Mouse (Mus musculus) adrenal gland, adult 2 months (tissue): ENCODE measurements around the gene Il27. TPM values are rescaled to one million over a fixed set of nuclear protein-coding genes. Genes with fewer than 3 reads are reported as not detected.
A peak's percentile ranks its signal among the peaks of the same experiment; 100 is the strongest.

Experiments
- DNase-seq: peaks from one replicate; pipeline ENCODE4 v3.0.0; 2021
- long read RNA-seq: library from polyadenylated mRNA; stranded (forward); transcript quantifications from one replicate; pipeline ENCODE4 v2.0.0, GENCODE M21; 2021
- polyA plus RNA-seq: library from polyadenylated mRNA; depleted of rRNA; stranded (reverse); fragments of >200 nt; gene quantifications from 2 replicates; pipeline ENCODE4 v1.2.3, GENCODE M21; 2012; rRNA removed
- total RNA-seq, 2 experiments: library from RNA; stranded (reverse); gene quantifications; 2 replicates each; pipeline ENCODE4 v1.2.3; 2021

Gene Il27
- total RNA-seq: not detected
- polyA plus RNA-seq: 0.13 and 0.19 TPM in 2 replicates
- long read RNA-seq: 0 reads

DNA sequence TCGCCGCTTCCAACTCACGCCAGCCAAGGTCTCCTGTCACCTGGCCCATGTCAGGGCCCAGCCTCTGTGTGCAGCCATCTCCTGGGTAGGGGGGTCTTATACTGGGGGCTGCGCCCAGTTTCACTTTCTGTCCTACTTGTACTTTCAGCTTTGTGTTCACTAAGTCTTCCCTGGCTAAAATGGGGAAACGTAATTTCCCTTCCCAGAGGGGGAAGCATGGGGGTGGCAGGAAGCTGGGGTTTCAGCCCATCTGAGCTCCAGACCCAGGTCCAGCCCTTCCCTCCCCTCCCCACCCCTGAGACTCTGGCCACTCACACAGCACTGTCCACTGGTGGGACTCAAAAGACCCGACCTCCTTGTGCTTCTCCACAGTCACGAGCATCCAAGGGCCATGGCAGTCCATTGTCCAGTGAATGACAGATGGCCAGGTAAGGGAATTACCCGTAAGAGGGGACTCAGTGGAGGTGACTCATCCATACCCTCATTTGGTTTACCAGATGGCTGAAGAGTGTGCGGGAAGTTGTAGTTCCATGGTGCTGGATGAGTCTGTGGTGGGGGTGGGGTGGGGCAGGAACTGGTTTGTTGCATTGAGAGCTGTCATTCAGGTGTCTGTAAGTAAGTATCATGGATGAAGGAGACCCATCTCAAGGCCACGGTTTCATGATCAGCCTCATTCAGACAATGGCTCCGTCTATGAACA is at the start of gene Il27:
Gene Il27 (minus strand): TSS at position 80 of the 700 bp plus-strand sequence.
- DNase-seq: no peak

DNA sequence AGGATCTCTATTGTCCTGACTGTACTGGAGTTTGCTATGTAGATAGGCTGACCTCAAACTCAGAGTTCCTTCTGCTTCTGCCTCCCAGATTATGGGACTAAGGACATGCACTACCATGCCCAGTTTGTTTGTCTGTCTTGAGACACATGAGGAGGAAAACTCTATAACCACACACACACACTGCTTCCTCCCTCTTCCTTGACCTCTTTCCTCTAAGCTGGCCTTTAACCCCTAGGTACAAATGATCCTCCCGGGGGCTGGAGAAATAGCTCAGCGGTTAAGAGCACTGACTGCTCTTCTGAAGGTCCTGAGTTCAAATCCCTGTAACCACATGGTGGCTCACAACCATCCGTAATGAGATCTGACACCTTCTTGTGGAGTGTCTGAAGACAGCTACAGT is 49.6 kb upstream of the Il27 start:
- no peak for DNase-seq

DNA sequence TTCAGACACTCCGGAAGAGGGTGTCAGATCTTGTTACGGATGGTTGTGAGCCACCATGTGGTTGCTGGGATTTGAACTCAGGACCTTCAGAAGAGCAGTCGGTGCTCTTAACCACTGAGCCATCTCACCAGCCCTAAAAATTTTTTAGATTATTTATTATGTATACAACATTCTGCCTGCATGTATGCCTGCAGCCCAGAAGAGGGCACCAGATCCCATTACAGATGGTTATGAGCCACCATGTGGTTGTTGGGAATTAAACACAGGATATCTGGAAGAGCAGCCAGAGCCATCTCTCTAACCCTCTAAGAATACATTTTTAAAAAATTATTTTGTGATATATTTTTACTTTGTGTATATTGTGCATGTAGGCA is 48.5 kb upstream of the Il27 start:
- DNase-seq: peak; percentile 44

DNA sequence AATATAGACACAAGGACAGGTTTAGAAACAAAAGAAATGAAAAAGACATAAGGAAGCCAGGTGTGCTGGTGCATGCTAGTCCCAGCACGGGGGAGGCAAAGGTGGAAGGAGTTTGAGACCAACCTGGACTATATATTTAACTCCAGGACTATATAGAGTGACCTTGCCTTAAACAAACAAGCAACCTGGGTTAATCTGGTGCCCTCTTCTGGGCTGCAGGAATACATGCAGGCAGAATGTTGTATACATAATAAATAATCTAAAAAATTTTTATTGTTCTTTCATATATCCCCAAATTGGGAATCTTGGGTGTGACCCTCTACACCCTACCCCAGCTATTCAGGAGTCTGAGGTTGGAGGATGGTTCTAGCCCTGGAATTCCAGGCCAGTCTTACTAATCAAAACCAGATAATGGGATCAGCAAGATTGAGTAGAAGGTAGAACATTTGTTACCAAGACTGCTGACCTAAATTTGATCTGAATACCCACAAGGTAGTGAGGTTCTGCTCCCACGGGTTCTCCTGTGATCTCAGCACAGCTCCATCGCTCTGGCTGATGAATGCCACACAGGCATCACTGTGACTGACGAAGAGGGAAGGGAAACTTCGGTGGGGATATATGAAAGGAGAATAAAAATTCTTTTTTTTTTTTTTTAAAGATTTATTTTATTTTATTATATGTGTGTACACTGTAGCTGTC is 48.0 kb upstream of the Il27 start:
- no peak for DNase-seq

DNA sequence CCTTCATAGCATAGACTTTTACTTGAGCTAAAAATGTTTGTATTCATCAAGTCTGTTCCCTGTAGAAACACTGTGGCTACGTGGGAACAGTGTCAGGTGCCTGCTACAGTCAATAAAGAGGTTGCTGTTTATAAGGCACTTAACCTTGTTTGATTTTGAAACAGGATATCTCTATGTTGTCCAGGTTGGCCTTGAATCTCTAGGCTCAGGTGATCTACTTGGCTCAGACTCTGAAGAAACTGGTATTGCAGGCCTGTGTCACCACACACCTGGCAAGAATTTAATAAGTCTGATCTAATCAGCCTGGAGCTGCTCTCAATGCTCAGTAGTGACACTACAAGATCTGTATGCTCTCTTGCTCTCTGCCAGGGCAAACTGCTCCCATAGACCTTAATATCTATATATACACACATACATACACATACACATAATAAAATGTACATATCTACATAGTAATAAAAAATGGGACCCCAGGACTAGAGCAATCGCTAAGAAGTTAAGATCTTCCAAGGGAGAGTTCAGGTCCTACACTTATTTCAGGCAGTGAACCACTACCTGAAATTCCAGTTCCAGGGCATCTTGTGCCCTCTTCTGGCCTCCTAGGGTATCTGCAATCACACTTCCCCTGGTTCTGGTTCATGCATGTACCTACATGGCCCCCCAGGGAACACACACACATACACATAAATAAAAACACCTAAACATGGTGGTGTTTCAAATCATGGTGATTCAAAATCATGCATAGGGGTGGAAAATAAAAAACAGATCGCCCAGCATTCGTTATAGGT is 42.2 kb upstream of the Il27 start:
- peak; percentile 52 for DNase-seq

DNA sequence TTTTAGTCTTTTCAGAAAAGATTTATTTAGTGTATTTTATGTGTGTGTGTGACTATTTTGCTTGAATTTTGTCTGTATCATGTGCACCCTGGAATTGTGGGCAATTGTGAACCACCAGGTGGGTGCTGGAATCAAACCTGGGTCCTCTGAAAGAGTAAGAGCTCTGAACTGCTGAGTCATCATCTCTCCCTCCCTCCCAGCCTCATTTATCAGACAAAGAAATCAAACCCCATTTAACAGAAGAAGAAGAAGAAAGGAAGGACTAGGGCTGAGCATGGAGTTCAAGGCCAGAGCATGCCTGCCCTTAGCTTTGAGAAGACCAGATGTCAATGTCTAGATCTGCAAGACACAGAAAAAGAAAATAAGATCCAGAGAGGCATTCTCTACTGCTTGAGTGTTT is 40.6 kb upstream of the Il27 start:
- DNase-seq: no peak

DNA sequence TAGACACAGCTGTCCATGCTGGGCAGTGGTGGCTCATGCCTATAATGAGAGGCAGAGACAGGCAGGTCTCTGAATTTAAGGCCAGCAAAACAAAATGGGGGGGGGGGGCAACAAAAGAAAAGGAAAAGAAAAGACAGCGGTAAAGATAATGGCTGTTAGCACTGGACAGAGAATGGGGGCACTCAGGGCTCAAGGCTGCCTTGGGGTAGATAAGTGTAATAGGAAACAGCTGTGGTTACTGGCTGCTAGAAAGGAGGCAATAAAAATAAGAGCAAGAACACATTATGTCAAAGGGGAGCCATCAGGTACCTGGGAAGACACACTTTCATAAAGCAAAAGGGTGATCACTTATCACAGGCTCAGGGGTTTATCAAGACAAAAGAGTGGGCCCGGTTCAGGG is 37.7 kb upstream of the Il27 start:
- DNase-seq: no peak

DNA sequence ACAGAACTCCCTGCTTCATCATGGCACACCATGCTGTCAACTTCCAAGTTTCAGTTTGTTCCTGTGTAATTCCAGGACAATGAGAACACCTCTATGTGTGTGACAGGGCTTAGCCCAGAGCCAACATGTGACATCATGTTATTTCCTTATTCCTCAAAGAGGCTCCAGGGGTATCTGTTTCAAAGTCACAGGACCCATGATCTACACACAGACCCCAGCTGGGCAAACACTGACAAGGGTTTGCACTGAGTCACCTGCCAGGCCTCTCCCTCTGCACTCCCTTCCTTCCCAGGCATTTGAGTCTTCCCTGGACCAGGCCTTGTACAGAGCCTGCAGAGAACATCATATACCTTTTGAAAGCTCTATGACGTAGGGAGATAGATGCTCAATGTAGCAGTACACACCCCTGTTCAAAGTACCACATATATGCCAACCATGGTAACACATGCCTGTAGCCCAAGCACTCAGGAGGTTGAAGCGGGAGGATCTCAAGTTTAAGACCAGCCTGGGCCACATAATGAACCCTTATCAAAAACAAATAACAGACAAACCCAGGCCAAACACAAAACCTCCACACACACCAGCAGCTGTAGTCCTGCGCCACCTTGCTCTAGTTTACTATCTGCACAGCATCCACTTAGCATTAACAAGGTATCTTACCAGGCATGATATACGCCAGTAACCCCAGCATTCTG is 36.2 kb upstream of the Il27 start, which contains the start of gene Nupr1:
Gene Nupr1 (minus strand): TSS at position 38 of the 695 bp plus-strand sequence.
- DNase-seq: no peak

DNA sequence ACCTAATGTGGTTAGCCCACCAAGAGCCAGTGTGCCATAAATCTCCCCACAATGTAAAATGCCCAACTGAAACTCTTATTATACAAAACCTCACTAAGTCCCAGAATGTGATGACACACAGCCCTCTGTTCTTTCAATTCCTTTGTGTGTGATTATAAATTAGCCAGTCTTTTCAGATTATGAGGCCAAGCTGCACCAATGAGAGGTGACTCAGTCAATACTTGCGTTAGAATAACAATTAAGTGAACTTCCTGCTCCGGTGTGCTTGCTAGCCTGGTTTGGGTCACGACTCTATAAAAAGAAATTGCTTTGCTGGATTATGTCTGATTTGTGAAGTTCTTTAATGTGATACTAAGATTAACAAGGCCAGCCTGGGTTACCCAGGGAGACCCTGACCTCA is 35.2 kb upstream of the Il27 start:
- no peak for DNase-seq

DNA sequence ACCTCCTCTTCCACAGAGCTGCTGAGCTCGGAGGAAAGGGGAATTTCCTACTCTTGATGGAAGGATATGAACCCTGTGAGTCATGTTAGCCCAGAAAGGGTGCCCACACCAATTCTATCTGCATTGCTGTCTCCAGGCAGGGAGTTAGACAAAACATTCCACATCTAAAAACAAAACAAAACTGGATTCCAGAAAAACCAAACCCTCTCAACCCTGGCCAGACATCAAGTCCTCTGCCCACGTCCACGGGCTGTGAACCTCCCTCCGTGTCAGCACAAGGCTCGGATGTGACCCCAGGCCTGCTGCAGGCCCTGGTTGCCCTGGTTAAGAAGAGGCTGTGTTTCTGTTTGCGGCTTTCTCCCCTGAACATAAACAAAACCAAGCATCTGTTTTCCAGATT is 33.4 kb upstream of the Il27 start:
- DNase-seq: no peak

DNA sequence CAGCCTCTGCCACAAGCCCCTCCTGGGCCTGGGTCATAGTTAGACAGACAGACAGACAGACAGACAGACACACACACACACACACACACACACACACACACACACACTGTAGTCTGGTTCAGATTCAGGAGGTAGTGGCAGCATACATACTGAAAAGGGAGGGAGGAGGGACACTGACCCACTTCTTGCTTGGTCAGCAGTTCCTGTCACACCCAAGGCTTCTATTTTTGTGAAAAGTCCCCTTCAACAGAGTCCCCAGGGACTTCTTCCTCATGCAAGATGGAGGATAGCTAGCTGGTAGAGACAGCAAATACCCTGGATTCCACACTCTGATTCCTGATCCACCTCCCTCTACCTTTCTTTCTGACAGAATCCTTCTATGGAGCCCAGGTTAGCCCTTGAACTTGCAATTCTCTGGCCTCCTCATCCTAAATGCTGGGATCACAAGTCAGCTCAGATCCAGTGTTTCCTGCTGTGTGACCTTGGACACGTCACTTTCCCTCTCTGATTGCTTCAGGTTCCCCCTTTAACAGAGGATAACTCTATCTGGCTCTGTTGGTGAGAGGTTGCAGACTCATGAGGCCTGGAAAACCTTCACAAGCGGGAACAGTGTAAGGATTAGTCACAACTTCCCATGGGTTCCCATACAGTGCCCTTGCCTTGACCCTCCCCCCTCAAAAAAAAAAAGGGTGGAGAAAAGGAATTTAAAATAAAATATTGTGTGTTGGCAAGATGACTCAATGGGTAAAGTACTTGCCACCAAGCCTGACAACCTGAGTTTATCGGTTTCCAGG is 31.3 kb upstream of the Il27 start:
- peak; percentile 49 for DNase-seq

DNA sequence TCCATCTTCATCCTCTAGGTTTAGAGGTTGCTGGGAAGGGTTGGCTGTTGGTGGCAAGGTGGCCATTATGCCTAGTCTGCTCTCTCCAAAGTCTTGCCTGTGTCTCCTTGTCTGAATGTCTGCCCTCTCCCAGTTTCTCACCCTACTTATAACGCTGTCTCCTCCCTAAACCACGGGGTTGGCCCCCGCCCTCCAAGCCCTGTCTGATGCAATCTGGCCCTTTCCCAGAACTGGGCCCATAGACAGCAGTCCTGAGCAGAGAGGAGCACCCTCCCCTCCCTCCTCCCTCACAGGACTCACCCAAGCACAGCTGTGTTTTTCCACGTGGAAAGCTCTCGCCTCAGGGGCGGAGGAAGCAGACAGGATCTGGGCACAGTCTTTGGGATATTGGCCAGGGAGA is 30.6 kb upstream of the Il27 start:
- DNase-seq: peak; percentile 89

DNA sequence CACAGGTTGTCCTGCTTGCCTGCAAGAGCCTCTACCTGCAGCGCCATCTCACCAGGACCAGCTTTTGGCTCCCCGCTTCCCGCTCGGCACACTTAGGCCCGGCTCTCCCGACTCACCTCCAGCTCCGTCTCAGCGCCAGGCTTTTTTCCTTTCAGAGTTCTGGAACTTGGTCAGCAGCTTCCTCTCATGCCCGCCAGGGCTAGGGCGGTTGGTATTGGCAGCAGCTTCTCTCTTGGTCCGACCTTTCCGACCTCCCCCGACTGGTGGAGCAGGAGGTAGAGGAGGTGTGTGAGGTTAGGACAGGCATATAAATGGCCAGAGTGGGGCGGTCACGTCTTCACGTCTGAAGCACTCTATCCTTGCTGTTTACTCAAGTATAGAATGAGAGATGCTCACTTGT is 30.0 kb upstream of the Il27 start:
- DNase-seq: peak; percentile 22

DNA sequence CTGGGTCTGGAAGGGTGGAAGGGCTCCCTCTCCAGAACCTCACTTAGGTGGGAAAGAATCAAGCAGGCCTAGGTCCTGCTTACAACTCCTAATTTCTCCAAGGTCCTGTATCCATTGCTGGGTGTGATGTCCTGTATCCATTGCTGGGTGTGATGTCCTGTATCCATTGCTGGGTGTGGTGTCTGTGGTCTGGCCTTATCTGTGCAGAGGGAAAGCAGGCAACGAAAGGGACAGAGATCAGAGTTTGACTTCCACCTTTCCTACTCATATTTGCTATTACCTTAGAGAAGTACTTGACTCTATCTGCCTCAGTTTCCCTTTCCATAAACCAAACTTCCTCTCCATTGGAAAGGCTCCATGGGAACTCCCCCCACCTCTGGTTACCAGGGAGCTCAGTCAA is 28.6 kb upstream of the Il27 start:
- DNase-seq: no peak

DNA sequence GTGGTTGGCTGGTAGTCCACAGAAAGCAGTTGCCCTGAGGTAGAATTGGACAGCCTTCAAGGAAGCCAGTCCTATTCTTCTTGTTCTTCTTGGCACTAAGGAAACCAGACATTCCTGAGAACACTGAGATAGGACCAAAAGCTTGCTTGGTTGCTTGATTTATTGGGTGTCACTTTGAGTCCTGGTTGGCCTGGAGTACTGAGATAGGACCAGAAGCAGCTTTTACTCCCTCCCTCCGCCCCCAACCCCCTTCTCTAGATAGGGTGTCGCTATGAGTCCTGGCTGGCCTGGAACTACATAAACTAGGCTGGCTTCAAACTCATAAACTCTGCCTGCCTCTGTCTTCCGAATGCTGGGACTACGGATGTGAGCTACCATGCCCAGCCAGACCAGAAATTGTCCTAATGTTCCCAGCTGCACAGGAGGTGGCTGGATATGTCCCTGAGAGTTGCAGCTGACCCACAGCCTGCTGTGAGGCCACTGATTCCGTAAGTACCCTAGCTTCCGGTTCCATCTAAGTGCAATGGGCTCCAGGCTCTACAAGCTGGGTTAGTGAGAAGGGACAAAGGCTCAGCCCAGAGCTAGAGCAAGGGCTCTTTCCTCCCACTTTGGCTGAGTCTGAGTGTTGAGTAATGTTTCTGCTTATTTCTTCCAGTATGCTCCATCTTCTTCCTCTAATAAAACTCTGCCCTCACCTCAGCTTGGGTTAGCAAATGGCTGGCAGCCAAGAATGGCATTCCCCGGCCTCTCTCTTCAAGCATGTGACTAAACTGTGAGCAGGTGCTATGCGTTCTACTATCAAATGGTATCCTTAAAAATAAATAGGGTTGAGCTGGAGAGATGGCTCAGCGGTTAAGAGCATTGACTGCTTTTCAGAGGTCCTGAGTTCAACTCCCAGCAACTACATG is 27.0 kb upstream of the Il27 start:
- no peak for DNase-seq

DNA sequence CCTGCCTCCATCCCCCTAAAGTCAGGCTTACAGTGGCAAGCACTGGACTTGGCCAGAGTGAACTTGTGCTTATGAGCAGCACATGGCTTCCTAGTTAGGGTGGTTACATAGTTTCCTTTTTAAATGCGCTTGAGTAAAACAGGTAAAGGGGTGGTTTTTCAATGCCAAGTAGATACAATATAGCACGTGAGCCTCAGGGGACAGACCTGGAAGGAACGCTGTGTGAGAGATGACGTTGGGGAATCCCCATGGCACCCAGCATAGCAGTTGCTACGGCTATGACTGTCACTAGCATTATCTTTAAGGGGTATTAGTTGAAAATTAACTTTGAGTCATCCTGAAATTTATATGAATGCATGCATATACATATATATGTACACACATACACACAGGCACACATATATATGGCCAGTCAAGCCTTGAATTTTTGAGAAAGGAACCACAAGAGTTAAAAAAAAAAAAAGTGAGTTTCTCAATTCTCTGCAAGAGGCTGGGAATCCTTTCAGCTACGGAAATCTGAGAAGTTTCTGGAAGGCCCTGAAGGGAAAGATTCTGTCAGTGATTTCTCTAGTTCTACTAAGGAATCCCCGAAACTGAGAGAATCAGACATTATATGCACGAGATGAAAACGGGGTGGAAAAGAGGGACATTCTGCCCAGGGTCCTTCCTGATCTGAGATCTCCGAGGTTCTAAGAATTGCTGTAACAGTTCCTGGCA is 25.0 kb upstream of the Il27 start:
- no peak for DNase-seq

DNA sequence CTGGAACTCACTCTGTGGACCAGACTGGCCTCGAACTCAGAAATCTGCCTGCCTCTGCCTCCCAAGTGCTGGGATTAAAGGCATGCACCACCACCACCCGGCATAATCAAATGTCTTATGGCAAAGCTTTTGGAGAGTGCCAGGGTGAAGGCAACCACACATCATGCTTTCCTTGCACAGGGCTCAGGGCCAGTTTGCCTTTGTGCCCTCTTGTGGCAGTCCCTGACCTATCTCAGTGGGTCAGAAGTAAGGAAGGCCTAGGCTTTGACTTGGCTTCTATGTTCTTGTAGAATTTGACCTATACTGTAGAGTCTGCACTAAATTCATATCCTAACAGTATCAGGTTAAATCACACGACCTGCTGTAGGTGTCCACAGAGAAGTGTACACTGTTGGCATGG is 22.0 kb upstream of the Il27 start:
- peak; percentile 37 for DNase-seq

DNA sequence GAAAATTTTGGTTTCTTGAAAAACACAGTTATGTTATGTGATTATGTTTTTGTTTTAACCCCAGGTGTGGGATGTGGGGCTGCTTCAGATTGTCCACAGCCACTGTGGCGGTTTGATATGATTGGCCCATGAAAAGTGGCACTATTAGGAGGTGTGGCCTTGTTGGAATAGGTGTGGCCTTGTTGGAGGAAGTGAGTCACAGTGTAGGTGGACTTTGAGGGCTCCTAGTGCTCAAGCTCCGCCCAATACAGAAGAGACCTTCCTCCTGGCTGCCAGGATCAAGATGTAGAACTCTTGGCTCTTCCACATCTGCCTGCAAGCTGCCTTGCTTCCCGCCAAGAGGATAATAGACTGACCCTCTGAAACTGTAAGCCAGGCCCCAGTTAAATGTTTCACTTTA is 18.0 kb upstream of the Il27 start:
- DNase-seq: no peak

DNA sequence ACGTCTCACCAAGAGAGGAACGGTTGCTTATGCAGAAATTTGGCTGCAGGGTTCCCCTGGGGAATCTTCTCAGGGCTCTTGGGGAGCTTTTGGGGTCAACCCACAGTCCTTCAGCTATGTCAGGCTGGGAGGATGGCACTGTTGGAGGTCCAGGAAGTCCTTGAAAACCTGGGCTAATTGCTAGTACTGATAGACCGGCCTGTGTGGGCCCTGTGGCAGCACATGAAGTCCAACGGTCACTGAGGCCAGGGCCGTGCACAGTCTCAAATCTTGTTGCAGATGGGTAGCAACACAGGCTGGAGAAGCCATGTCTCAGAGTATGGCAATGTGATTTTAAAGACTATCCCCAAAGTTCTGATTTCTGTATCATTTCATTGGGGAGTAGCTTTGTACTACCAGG is 13.1 kb upstream of the Il27 start:
- no peak for DNase-seq

DNA sequence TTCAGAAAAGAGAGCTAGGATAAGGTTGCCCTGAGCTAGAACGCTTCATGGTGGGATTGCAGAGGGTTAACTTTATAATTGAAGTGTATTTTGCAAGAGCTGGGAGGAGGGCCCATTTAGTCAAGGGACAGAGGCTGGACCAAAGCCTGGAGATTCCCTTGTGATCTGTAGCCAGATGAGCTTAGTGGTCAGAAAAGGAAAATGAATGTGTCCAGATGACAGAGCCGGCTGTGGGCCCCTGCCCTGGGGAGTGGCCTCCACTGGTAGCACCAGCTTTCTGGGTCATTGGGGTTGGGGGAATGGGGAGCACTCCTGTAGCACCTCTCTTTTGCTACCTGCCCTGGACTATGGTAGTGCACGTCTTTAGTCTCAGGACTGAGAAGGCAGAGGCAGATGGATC is 12.3 kb upstream of the Il27 start:
- peak; percentile 68 for DNase-seq
